Mouse (Mus musculus) limb, embryonic 10.5 days (tissue): ENCODE data around the gene Foxb1. TPM values are rescaled to one million over a fixed set of nuclear protein-coding genes. Genes with fewer than 3 reads are reported as not detected.

Experiments used
- DNase-seq: peaks from one replicate; pipeline ENCODE4 v3.0.0-alpha.2; 2017; ENCODE audit warnings: low spot score
- H3K27ac ChIP-seq: fragments of 300-500 bp; sonication (generic); 2 replicates; pipeline ENCODE4 v1.5.1; 2016; ENCODE audit warnings: mild to moderate bottlenecking
- H3K27me3 ChIP-seq: fragments of 300-500 bp; sonication (generic); 2 replicates; pipeline ENCODE4 v1.6.1; 2016; ENCODE audit warnings: low read depth, mild to moderate bottlenecking; ENCODE audit not compliant: poor library complexity, severe bottlenecking
- H3K36me3 ChIP-seq: fragments of 300-500 bp; sonication (generic); 2 replicates; pipeline ENCODE4 v1.6.1; 2016; ENCODE audit warnings: mild to moderate bottlenecking, moderate library complexity
- H3K4me1 ChIP-seq: fragments of 300-500 bp; sonication (generic); 2 replicates; pipeline ENCODE4 v1.6.1; 2016
- H3K4me3 ChIP-seq: fragments of 300-500 bp; sonication (generic); 2 replicates; pipeline ENCODE4 v1.5.1; 2016; ENCODE audit warnings: mild to moderate bottlenecking, moderate library complexity
- H3K9me3 ChIP-seq: fragments of 300-500 bp; sonication (generic); replicated peaks from 2 replicates; pipeline ENCODE4 v1.6.1; 2016; ENCODE audit warnings: mild to moderate bottlenecking
- WGBS: fragments of 180-500 bp; shearing (Covaris S2); methylation state at CpG from one replicate; pipeline ENCODE4 v1.1.7; 2016; 5-methylcytosine and 5-hydroxymethylcytosine counted together
- polyA plus RNA-seq: library from polyadenylated mRNA; unstranded; fragments of >200 nt; fragmentation: Nextera tagmentation; extraction: Ambion mirVana; gene quantifications from 2 replicates; pipeline ENCODE4 v1.2.1, GENCODE M21; 2016

Gene Foxb1
- polyA plus RNA-seq, 1 experiment from 2014 or later: 0.05 TPM

DNA sequence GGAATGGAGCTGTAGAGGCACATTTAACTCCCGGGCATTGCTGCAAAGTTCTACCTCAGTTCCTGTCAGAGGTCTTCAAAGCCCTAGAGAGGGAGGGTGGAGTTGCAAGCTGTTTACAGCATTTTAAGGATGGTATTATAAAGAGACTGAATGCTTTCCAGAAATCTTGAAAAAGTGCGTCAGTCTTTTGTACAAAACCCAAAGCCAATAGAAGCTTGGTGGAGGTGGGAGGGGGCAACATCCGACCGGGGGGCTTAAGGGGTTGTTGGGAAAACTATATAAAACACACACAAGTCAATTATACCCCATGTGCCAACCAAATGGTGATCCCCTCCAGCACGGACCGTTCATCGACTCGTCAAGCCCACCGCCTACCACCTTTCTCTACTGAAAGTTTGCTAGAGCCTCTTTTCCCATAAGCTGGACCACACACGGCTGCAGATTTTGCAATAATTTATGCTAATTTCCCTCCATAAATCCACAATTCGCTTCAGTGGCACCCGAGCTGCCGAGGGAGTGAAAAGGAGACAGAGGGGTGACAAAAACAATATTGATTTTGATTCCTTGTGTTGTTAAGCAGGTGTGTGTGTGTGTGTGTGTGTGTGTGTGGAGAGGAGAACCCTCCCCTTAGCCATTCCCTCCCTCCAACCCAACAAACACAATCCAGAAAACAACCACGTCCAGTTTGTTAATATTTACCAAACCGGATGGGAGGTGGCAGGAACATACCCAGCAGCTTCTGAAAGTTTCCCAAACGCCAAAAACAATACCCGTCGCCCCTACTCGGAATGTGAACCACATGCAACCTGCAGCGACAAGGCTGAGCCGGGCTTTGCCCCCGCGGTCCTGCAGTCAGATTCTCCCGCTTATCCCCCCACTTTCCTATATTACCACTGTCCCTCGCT is 3.2 kb upstream of the Foxb1 start:
- Histone ChIP-seq H3K27ac (no peak overlapping the region), H3K27me3 (peaks cover 100% of the 10 kb centered on the region), H3K4me1 (peaks cover 52% of the 10 kb centered on the region), H3K4me3 (0 out of 2 replicates have a peak overlapping the region, but pooled peaks have one; percentile 19), H3K36me3 (no peaks in the 10 kb centered on the region), H3K9me3 (no peaks in the 10 kb centered on the region)
- DNase-seq: peak; percentile 57
- whole genome bisulfite sequencing: 1% methylated on average over 25 of the region's 25 CpGs

DNA sequence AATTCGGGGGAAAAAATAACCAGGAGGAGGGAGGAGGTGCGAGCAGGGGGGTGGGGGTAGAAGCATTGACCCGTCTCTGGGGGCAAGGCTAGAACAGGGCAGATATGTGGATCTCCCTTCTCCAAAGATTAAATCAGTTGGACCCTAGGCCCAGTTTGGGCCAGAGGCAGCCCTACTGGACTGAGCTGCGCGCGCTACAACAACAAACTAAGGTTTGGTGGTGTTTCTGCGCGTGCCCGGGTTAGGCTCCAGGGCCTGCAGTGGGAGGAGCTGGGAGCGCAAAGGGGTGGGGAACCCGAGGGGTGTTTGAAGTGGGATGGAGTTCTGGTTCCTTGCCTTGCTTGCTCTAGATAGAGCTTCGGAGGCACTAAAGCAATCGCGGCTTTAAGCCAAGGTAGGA is 2.0 kb upstream of the Foxb1 start:
- H3K27me3 ChIP-seq: peaks cover 100% of the 10 kb centered on the region
- DNase-seq: peak; percentile 65
- no peaks in the 10 kb centered on the region for H3K9me3 ChIP-seq
- under 1% methylated on average over 14 of the region's 14 CpGs for WGBS
- peaks cover 53% of the 10 kb centered on the region for H3K4me1 ChIP-seq
- no peak overlapping the region for H3K27ac ChIP-seq
- no peaks in the 10 kb centered on the region for H3K36me3 ChIP-seq
- H3K4me3 ChIP-seq: peak overlapping the region; percentile 31

- peaks cover 48% of the 10 kb centered on the region for H3K4me1 ChIP-seq
- H3K27me3 ChIP-seq: peaks cover 100% of the 10 kb centered on the region
- WGBS: under 1% methylated on average over 12 of the region's 12 CpGs
- no peak overlapping the region for H3K27ac ChIP-seq
- DNase-seq: no peak
- no peaks in the 10 kb centered on the region for H3K9me3 ChIP-seq
- no peaks in the 10 kb centered on the region for H3K36me3 ChIP-seq
- no peak overlapping the region for H3K4me3 ChIP-seq
Observed at GRCm38 (mm10) chr9:69762221-69762620, 1.5 kb upstream of the Foxb1 start.

DNA sequence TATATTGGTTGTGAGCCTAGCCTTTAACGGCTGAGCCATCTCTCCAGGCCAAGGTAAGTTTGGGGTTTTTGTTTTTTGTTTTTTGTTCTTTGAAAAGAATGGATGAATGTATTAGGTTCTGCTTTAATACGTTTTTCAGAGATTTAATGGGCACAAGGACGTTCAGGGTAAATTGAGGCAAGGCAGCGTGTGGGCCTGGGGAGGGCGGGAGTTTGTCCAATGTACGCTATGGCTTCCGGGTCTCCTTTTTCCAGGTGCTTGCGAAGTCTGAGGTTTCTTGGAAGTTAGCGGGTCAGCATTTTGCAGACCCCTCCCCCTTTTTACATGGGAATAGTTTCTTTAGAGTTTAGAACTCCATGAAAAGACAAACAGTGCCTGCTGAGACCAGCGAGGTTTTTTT is 829 bp upstream of the Foxb1 start:
- no peak for DNase-seq
- Histone ChIP-seq H3K27me3 (peaks cover 100% of the 10 kb centered on the region), H3K27ac (no peak overlapping the region), H3K4me3 (no peak overlapping the region), H3K4me1 (peaks cover 48% of the 10 kb centered on the region), H3K36me3 (no peaks in the 10 kb centered on the region), H3K9me3 (no peaks in the 10 kb centered on the region)
- WGBS: under 1% methylated on average over 10 of the region's 10 CpGs

GRCm38 (mm10) chr9:69759721-69760221 is 969 bp downstream of the Foxb1 start:
- under 1% methylated on average over 44 of the region's 44 CpGs for WGBS
- DNase-seq: no peak
- H3K27ac ChIP-seq: no peak overlapping the region

GRCm38 (mm10) chr9:69758946-69759615 is 1.7 kb downstream of the Foxb1 start:
- under 1% methylated on average over 42 of the region's 42 CpGs for WGBS
- no peaks in the 10 kb centered on the region for H3K36me3 ChIP-seq
- no peak overlapping the region for H3K27ac ChIP-seq
- no peaks in the 10 kb centered on the region for H3K9me3 ChIP-seq
- H3K4me1 ChIP-seq: peaks cover 36% of the 10 kb centered on the region
- peak; percentile 60 for DNase-seq
- peak overlapping the region; percentile 34 for H3K4me3 ChIP-seq
- peaks cover 100% of the 10 kb centered on the region for H3K27me3 ChIP-seq

More at GRCm38 (mm10) chr9:69759721-69760221, 969 bp downstream of the Foxb1 start:
- Histone ChIP-seq H3K4me1 (peaks cover 43% of the 10 kb centered on the region), H3K36me3 (no peaks in the 10 kb centered on the region), H3K4me3 (peak overlapping the region; percentile 34), H3K9me3 (no peaks in the 10 kb centered on the region), H3K27me3 (peaks cover 100% of the 10 kb centered on the region)

DNA sequence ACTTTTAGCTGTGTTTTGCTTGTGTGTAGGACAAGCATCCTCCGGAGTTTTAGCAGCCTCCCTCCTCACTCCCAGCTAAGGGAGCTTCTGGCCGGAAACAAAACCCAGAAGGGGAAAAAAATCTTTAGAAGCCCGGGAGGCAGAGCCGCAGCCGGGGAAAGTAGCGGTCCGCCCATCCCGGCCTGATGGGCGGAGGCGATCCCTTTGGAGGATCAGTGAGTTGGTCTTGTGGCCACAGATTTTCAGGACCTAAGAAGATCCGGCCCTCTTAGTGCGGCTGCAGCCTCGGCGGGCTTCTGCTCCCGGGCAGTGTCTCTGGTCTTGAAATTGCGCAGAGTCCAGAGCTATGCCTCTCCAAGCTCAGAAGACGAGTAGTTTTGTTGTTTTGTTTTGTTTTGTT is 2.2 kb downstream of the Foxb1 start:
- WGBS: under 1% methylated on average over 17 of the region's 17 CpGs
- DNase-seq: peak; percentile 64
- peaks cover 100% of the 10 kb centered on the region for H3K27me3 ChIP-seq
- H3K9me3 ChIP-seq: no peaks in the 10 kb centered on the region
- no peaks in the 10 kb centered on the region for H3K36me3 ChIP-seq
- H3K27ac ChIP-seq: no peak overlapping the region
- H3K4me1 ChIP-seq: peaks cover 32% of the 10 kb centered on the region
- 0 out of 2 replicates have a peak overlapping the region, but pooled peaks have one; percentile 11 for H3K4me3 ChIP-seq

- no peak overlapping the region for H3K4me3 ChIP-seq
- peaks cover 24% of the 10 kb centered on the region for H3K4me1 ChIP-seq
- H3K9me3 ChIP-seq: no peaks in the 10 kb centered on the region
- no peaks in the 10 kb centered on the region for H3K36me3 ChIP-seq
- 32% methylated on average over 4 of the region's 4 CpGs for WGBS
- H3K27ac ChIP-seq: no peak overlapping the region
- peaks cover 100% of the 10 kb centered on the region for H3K27me3 ChIP-seq
- DNase-seq: peak; percentile 33
Observed at GRCm38 (mm10) chr9:69757254-69757653, 3.5 kb downstream of the Foxb1 start.

DNA sequence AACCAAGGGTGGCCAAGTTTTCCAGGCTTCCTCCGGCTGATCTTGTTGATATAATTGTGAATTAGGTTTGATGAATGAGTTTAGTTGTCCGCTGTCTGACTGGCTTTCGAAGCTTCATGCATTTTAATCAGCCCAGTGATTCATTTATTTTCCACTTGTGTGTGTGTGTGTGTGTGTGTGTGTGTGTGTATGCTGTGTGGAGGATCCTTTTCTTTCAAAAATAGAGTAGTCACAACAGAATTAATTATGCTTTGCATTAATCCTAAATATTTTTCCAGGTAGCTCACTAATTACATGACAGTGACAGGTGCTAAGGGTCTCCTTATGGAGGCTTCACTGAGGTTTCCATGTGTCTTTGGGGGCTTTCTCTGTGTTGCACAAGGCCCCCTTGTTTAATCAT is 4.3 kb downstream of the Foxb1 start:
- no peak overlapping the region for H3K4me3 ChIP-seq
- no peaks in the 10 kb centered on the region for H3K9me3 ChIP-seq
- no peaks in the 10 kb centered on the region for H3K36me3 ChIP-seq
- 49% methylated on average over 3 of the region's 3 CpGs for WGBS
- H3K27me3 ChIP-seq: peaks cover 98% of the 10 kb centered on the region
- no peak overlapping the region for H3K27ac ChIP-seq
- DNase-seq: no peak
- peaks cover 24% of the 10 kb centered on the region for H3K4me1 ChIP-seq

GRCm38 (mm10) chr9:69756041-69756440 is 4.7 kb downstream of the Foxb1 start:
- Histone ChIP-seq H3K27ac (no peak overlapping the region), H3K4me1 (peaks cover 23% of the 10 kb centered on the region), H3K36me3 (no peaks in the 10 kb centered on the region), H3K4me3 (no peak overlapping the region), H3K9me3 (no peaks in the 10 kb centered on the region), H3K27me3 (peaks cover 94% of the 10 kb centered on the region)
- 33% methylated on average over 7 of the region's 7 CpGs for WGBS
- DNase-seq: peak; percentile 37

GRCm38 (mm10) chr9:69755157-69755556 is 5.6 kb downstream of the Foxb1 start:
- WGBS: 24% methylated on average over 5 of the region's 5 CpGs
- Histone ChIP-seq H3K36me3 (no peaks in the 10 kb centered on the region), H3K9me3 (no peaks in the 10 kb centered on the region), H3K27me3 (peaks cover 85% of the 10 kb centered on the region), H3K27ac (no peak overlapping the region), H3K4me1 (peaks cover 14% of the 10 kb centered on the region), H3K4me3 (no peak overlapping the region)
- DNase-seq: no peak

GRCm38 (mm10) chr9:69754712-69755111 is 6.0 kb downstream of the Foxb1 start:
- H3K9me3 ChIP-seq: no peaks in the 10 kb centered on the region
- no peak overlapping the region for H3K4me3 ChIP-seq
- H3K36me3 ChIP-seq: no peaks in the 10 kb centered on the region
- no peak overlapping the region for H3K27ac ChIP-seq
- peaks cover 80% of the 10 kb centered on the region for H3K27me3 ChIP-seq
- H3K4me1 ChIP-seq: peaks cover 9% of the 10 kb centered on the region
- DNase-seq: no peak
- WGBS: 8% methylated on average over 5 of the region's 5 CpGs

GRCm38 (mm10) chr9:69754291-69754690 is 6.4 kb downstream of the Foxb1 start:
- no peak overlapping the region for H3K4me3 ChIP-seq
- H3K9me3 ChIP-seq: no peaks in the 10 kb centered on the region
- DNase-seq: no peak
- peaks cover 76% of the 10 kb centered on the region for H3K27me3 ChIP-seq
- WGBS: 12% methylated on average over 7 of the region's 7 CpGs
- no peak overlapping the region for H3K27ac ChIP-seq
- H3K36me3 ChIP-seq: no peaks in the 10 kb centered on the region
- H3K4me1 ChIP-seq: peaks cover 5% of the 10 kb centered on the region
